Mouse (Mus musculus): ENCODE measurements around the gene Serping1.
"Not testable (repeated sequence)": the region's sequence is repeated elsewhere in the genome, so short reads cannot be mapped to it uniquely, and the experiment has no call there.

Serping1 gene

DNA sequence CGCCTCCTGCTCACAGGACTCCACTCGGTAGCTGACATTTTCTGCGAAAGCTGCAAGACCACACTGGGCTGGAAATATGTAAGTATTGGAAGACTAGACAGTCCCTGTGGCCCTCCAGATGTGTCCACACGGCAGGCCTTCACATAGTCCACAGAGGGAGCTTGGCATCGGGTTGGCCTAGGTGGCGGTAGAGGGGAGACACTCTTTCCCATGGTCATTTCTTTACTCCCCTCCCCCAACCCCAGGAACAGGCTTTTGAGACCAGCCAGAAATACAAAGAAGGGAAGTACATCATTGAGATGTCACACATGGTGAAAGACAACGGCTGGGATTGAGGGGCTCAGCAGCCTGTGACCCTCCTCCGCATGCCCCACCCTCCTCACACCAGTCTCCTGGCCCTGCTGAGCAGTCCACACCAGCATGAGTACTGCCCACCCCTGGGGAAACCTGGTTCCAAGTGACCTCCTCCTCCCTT, 37.8 kb downstream of the Serping1 start:
- no peak for DNase-seq

DNA sequence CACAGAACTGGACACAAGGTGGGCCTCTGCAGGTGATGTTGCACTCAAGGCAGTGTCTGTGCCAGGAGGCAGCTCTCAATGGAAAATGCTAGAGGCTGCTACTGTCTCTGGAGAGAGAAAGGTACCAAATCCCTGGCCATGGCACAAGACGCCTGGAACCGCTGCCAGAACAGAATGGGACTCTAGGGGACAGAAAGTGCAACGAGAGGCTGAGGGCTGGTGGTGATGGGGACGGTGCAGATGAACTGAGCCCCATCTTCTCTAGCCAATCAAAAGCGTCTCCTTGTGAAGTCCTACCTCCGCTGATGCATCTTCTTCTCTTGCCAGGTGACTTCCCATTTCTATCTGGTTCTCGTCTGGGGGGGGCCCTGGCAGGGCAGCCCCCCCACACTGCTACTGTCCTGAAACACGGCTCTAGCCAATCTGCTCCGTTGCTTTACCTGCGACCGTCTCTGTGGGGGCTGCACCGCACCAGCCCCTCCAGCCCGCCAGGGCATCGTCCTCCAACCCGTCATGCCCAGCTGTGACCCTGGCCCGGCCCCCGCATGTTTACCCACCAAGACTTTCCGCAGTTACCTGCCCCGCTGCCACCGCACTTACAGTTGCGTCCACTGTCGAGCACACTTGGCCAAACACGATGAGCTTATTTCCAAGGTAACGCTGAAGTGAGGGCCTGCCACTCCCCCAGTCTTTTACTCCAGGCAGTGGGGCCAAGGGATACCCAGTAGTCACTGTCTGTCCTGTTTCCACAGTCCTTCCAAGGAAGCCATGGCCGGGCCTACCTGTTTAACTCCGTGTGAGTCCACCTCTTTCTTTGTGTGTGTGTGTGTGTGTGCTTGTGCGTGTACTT, 38.7 kb downstream of the Serping1 start:
- DNase-seq, result no peak

DNA sequence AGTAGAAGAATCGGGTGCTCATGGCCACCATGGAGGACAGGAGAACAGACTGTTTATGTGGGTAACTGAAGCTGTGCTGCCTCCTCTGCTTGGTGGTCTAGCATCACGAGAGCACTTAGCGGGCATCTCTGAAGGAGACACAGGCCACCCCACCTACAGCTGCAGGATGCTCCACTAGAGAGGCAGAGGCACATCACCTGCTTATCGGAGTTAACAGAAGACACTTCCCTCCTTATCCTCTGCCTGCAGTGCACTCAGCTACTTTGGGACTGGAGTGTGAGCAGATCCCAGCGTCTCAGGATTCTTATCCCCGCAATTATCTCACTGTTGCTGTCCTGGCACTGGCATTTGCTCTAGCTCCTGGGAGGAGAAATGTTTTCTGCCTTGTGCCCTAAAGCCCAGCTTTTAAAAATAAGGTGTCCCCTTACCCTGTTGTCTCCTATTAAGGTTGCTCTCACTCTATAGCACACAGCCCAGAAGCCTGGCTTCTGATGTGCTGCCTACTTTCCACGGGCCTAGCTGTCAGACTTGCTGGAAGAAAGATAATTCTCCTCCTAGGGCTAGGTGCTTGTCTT, 39.8 kb downstream of the Serping1 start:
- no peak for DNase-seq

DNA sequence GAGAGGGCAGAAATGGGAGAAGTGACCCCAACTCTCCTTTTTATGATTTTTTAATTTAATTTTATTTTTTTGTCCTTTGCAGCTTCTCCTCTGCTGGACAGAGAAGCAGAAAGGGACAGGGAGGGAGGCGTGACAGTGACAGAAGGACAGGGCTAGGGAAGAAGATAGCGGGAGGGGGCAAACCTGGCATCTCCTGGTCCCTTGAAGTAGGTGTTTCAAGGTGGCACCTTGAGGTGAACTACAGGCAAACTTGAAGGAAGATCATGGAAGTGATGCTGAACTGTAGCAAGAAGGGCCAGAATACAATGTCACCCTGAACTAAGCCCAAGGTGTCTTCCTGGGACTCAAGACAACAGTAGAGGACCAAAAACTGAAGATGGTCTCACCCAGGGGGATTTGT, 40.3 kb downstream of the Serping1 start:
- no peak for DNase-seq

DNA sequence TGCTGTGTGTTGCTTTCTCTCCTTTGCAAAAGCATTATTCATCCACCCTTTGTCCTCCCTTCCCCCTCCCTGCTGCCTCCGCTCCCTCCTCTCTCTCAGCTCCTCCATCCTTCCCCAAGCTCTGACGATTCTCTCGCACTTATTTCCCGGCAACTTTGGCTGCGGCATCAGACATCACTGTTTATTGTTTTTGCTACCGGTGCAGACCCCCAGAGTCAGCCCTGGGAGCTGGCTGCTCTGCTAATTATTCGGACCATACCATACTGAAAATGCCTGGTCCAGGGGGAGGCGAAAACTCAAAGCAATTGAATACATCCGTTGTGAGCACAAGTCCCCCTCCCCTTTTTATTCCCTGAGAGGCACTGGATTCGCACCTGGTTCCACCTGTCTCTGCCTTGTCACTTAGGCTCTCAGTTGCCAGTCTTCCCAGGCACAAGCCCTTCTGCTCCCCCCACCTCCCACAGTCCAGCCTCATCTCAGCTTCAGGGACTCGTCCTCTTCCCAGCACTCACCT, 40.8 kb downstream of the Serping1 start:
- no peak for DNase-seq

DNA sequence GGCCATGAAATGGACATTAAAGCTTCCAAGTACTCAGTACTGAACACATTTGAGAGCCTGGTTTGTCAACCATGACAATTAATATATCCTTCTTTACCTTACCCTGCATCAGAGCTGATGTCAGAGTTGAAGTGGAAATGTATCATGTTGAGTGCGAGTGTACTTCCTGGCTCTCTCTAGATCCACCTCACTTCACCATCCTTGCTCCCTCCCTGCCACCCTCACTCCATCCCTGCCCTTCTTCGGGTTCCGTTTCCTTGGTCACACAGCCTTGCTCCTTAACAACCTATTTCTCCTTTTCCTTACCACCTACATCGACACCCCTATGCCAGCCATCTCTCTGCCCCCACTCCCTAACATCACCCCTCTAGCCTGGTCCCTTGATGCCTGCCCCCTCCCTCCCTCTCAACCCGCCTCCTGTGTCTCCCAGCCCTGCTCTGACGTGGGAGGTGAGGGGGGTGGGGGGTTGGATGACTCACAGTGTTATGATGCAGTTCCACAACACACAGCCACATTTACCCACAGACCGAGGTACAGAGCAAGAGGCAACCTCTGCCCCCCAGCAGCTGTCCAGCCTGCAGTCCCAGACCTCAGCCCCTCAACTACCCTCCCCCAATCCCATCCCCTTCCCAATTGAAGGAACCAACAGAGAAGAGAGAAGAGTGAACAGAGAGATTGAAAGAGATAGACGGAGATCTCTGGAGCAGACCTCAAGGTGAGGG, 41.5 kb downstream of the Serping1 start, which contains the start of gene Ypel4:
TSS of gene Ypel4 (plus strand) at position 480 of the 722 bp plus-strand sequence.
- DNase-seq, result no peak

- no peak for DNase-seq
These were observed 42.9 kb downstream of the Serping1 start for GRCm38 (mm10) chr2:84732394-84732793.

DNA sequence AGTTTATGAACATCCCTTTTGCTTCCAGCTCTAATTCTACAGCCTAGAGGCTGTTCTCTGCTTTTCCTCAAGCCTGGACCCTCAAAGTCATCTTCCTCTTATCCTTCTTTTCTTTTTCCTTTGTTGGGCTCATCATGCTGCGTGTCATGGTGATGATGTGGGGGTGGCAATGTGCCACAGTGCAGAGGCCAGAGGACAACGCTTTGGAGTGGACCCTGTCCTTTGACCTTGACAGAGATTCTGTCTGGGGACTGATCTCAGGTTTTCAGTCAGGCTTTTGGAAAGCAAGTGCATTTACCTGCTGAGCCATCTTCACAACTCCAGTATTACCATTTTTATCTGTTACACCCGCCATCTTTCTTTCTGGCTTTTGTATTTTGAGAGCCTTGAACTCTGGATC, 44.0 kb downstream of the Serping1 start:
- no peak for DNase-seq

DNA sequence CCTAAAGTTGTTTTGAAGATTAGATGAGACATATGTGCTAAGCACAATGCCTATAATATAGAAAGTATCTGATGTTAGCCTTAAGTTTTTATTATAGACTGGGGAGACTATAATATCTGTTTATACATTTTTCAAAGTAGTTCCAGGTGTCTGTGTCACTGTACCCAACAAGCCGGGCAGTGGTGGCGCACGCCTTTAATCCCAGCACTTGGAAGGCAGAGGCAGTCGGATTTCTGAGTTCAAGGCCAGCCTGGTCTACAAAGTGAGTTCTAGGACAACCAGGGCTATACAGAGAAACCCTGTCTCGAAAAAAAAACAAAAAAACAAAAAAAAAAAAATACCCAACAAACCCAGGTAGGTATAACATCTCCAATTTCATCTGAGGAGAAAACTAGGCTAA, 47.1 kb downstream of the Serping1 start:
- DNase-seq, result not testable (repeated sequence)

GRCm38 (mm10) chr2:84727172-84727858, 47.9 kb downstream of the Serping1 start, which contains the start of gene Clp1:
Gene Clp1 (minus strand): TSS chr2:84727350.
- DNase-seq, result peak; percentile 94 to 96

DNA sequence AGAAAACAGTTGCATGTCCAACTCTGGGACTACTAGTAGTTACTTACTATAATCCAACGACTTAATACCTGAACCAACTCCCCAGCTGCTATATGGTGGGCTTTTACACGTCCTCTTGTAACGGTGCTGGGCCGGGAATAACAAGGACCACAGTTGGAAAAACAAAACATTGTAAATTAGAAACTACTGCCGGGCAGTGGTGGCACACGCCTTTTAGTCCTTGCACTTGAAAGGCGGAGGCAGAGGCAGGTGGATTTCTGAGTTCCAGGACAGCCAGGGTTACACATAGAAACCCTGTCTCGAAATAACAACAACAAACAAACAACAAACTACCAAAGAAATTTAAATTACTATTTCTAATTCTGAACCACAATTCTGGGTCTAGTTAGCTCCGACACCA, 48.5 kb downstream of the Serping1 start:
- no peak for DNase-seq

GRCm38 (mm10) chr2:84725770-84726169, 49.5 kb downstream of the Serping1 start:
- DNase-seq, result no peak

DNA sequence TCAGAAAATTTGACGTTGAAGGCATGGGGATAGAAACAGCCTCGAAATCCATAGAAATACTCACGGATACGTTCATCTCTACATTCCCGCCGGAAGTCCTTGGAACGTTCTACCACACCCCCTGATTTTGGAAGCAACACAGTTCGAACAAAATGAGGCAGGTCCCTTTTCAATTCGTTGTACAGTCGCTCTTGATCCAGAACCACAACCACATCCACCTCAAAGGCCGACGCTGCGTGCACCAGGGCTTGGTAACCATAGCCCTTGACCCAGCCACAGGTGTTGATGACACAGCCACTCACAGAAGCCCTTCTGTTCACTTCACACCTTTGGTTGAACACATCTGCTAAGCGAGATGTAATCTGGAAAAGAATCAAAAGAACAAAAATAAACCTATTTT, 51.4 kb downstream of the Serping1 start:
- no peak for DNase-seq

DNA sequence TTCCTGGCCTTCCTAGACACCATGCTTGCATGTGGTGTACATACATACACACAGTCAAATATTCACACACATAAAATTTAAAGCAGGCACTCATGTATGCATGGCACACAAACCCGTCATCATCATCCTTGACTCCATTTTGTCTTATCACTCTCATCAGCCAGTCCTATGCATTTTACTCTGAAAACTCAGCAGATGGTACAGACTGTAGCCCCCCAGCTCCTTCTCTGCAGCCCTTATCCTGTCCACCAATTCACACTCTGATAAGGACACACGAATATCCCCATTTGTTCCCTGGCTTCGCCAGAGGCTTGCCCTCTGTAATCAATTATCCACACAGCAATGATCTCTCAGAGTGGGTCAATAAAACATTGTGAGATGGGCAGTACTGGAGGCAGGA, 54.1 kb downstream of the Serping1 start:
- no peak for DNase-seq

- no peak for DNase-seq
These were observed 54.5 kb downstream of the Serping1 start for GRCm38 (mm10) chr2:84720718-84721117.

DNA sequence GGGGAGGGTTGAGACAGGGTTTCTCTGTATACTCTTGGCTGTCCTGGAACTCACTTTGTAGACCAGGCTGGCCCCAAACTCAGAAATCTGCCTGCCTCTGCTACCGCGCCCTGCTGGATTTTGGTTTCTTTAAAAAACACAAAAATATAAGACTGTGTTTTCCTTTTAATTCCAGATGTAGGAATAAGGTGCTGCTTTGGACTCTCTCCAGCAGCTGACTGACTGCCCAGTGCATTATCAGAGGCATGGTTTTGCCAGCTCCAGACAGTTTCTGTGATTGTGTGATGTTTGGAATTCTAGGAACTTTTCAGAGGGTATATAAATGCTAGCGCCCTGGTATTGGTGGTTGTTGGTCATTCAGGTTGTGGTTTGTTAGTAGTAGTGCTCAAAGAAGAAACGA, 57.9 kb downstream of the Serping1 start:
- DNase-seq, result no peak

GRCm38 (mm10) chr2:84716423-84717355, 58.6 kb downstream of the Serping1 start:
- DNase-seq, result no peak

DNA sequence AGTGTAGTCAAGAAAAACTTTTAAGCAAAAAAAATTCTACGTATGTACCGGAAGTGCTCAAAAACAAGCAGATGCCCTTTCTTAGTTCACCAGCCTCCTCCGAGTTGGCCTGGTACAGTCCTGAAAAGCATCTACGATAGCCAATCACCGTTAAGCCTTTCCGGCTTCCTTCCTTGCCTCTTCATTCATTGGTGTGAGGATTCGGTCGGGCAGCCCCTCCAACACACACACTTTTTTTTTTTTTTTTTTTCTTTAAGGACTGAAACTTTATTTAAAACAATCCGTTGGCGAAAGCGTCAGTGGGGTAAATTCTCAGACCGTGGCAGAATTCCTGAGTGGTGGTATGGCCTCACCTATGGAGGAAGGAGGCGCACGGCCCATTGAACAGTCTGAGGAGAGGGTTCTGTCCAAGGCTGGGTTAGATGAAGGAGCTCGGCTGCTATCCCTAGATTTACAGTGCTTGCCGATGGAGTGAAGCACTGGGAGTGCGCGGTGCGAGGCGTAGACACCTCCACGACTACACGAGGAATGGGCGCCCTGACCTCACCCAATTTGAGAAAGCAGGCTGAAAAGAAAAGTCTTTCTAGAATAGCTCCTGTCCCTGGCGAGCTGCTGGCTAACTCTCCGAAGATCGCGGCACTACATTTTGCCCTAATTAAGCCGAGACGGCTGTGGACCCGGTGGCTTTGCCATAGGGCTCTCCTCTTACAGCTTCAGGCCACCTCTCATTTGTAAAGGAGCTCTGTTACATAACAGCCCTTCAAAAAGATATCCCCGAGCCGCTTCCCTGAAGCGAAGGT, 59.5 kb downstream of the Serping1 start:
- DNase-seq, result peak; percentile 51 to 59

Measured in spleen, adult 18-20 months (tissue).